ENCODE assay signal across 8 mouse cellular contexts in the genomic region with DNA sequence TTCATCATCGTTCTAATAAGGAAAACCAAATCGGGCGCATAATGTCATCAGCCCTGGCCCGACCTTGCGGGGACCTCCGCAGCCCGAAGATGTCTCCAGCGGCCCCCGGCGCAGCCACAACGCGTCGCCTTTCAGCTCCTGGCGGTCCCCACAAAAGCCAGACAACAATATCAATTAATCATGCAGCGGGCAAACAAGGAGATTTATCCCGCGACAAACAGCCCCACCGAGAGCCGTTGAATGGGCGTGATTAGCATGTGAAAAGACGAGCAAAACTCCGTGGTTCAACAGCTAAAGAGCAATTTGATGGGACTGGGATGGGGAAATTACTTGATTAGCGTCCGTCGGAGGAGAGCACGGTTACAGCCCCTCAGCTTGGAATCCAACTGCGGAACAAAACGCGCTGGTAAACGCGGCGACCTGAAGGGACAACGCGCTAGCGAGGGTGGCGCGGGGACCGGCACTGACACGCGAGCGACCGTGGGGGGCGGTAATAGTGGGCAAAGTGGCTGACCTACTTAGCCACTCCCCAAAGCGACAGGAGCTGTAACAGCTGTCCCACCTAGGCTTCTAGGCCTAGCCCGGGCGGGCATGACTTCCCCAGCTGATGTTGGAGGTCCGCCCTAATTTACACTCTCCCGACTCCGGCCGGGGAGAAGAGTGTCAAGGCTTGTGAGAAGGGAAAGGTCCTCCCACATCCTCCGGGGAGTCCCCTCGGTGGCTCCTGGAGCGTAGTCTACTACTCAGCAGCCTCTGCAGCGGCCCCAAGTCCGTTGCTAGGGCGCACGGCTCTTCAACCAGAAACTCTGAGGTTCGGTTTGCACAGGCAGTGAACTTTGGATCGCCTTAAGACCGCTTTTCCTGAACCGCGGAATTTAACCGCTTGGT. TPM values are rescaled to one million over a fixed set of nuclear protein-coding genes. Genes with fewer than 3 reads are reported as not detected.
DNase-seq lines count a peak whose midpoint lies in the region; ATAC-seq and TF ChIP-seq lines count a peak whose summit lies in the region.

No protein-coding gene starts in this region.

- peak overlapping the region; percentile 44 for H3K9ac ChIP-seq in forebrain, embryonic 12.5 days
- H3K9ac ChIP-seq in liver, embryonic 15.5 days = no peak overlapping the region

- TF ChIP-seq CTCF in E14TG2a.4 (conservative IDR thresholded peaks at IDR 0.05; ENCODE audit: low read length) = no peak
- no peak for TF ChIP-seq CTCF in small intestine, adult 2 months (IDR thresholded peaks at IDR 0.05; ENCODE audit: extremely low read depth, insufficient read length, insufficient replicate concordance, low read depth, low read length)

- no peaks in the 10 kb centered on the region for H3K9me3 ChIP-seq in E14TG2a.4 (ENCODE audit: low read length)
- no peaks in the 10 kb centered on the region for H3K9me3 ChIP-seq in forebrain, embryonic 12.5 days
- H3K9me3 ChIP-seq in liver, embryonic 15.5 days (replicated peaks) = no peaks in the 10 kb centered on the region

- peak overlapping the region; percentile 78 for H3K4me3 ChIP-seq in E14TG2a.4 (replicated peaks; ENCODE audit: low read length)
- peak overlapping the region; percentile 31 for H3K4me3 ChIP-seq in forebrain, embryonic 12.5 days (replicated peaks)
- H3K4me3 ChIP-seq in liver, embryonic 15.5 days (replicated peaks) = 0 out of 2 replicates have a peak overlapping the region, but pooled peaks have one; percentile 5
- H3K4me3 ChIP-seq in small intestine, adult 2 months (ENCODE audit: low read depth, low read length) = peak overlapping the region; percentile 6

- peak; percentile 18 for DNase-seq in adrenal gland, postnatal 10 days
- DNase-seq in adrenal gland, postnatal 4 days (ENCODE audit: low spot score in 2 of 2) = no peak
- peak; percentile 18 for DNase-seq in induced T-regulatory cell, adult 2 months (ENCODE audit: low read depth)

- peaks cover 74% of the 10 kb centered on the region for H3K27me3 ChIP-seq in E14TG2a.4 (ENCODE audit: insufficient read depth, low read length)
- H3K27me3 ChIP-seq in forebrain, embryonic 12.5 days = peaks cover 80% of the 10 kb centered on the region
- H3K27me3 ChIP-seq in liver, embryonic 15.5 days = peaks cover 92% of the 10 kb centered on the region
- peaks cover 75% of the 10 kb centered on the region for H3K27me3 ChIP-seq in small intestine, adult 2 months (ENCODE audit: control insufficient read depth, insufficient read depth, low read length)

- peaks cover 66% of the 10 kb centered on the region for H3K4me1 ChIP-seq in E14TG2a.4 (replicated peaks; ENCODE audit: low read depth, low read length)
- peaks cover 54% of the 10 kb centered on the region for H3K4me1 ChIP-seq in forebrain, embryonic 12.5 days
- H3K4me1 ChIP-seq in liver, embryonic 15.5 days (replicated peaks) = no peaks in the 10 kb centered on the region
- no peaks in the 10 kb centered on the region for H3K4me1 ChIP-seq in small intestine, adult 2 months (ENCODE audit: control insufficient read depth, insufficient read depth, insufficient read length, low read length)

- ATAC-seq in forebrain, embryonic 12.5 days (ENCODE audit: low FRiP score) = peak; percentile 76
- ATAC-seq in liver, embryonic 15.5 days (ENCODE audit: insufficient read depth) = no peak
- no peak for ATAC-seq in monocyte, adult 5-6 weeks (replicated peaks; ENCODE audit: insufficient number of reproducible peaks, low FRiP score, low TSS enrichment, poor library complexity, severe bottlenecking)

- under 1% methylated on average over 63 of the region's 63 CpGs for WGBS in forebrain, embryonic 12.5 days
- WGBS in liver, embryonic 15.5 days (ENCODE audit: insufficient replicate concordance) = 1% methylated on average over 63 of the region's 63 CpGs
- WGBS in small intestine, adult 2 months = 3% methylated on average over 63 of the region's 63 CpGs

- peak overlapping the region; percentile 85 for H3K27ac ChIP-seq in forebrain, embryonic 12.5 days
- H3K27ac ChIP-seq in liver, embryonic 15.5 days (replicated peaks) = no peak overlapping the region
- no peak overlapping the region for H3K27ac ChIP-seq in small intestine, adult 2 months (ENCODE audit: insufficient read depth, low read depth, low read length)

- TF ChIP-seq POLR2A in small intestine, adult 2 months (IDR thresholded peaks at IDR 0.05; ENCODE audit: low read depth, low read length) = no peak

- no peaks in the 10 kb centered on the region for H3K36me3 ChIP-seq in E14TG2a.4 (ENCODE audit: insufficient read depth, low read length)
- no peaks in the 10 kb centered on the region for H3K36me3 ChIP-seq in forebrain, embryonic 12.5 days (replicated peaks)
- H3K36me3 ChIP-seq in liver, embryonic 15.5 days (replicated peaks) = no peaks in the 10 kb centered on the region
- no peaks in the 10 kb centered on the region for H3K36me3 ChIP-seq in small intestine, adult 2 months (ENCODE audit: control insufficient read depth, insufficient read depth, low read length)

- H3K4me2 ChIP-seq in forebrain, embryonic 12.5 days = peak overlapping the region; percentile 54
- H3K4me2 ChIP-seq in liver, embryonic 15.5 days = no peak overlapping the region; the same call in 1 of the 2 replicates

RNA-seq across cellular contexts. Expression of a gene that starts 21.1 kb away (rescaled TPM):
- total RNA-seq in adrenal gland, postnatal 10 days (2021) = 10 to 100 TPM; 37.6 to 43.8 TPM
- 10 to 100 TPM; 46.1 to 48.0 TPM for total RNA-seq in adrenal gland, postnatal 4 days (2021)
- 29.2 and 31.5 TPM in 2 replicates for polyA plus RNA-seq in forebrain, embryonic 12.5 days (2016; fragmentation: Nextera tagmentation; extraction: Ambion mirVana)
- polyA plus RNA-seq in liver, embryonic 15.5 days (2015; fragmentation: Nextera tagmentation; extraction: Ambion mirVana) = 11.5 and 11.9 TPM in 2 replicates
- polyA plus RNA-seq in small intestine, adult 2 months (2012; rRNA removed) = 0.46 and 0.76 TPM in 2 replicates
- total RNA-seq in monocyte, adult 5-6 weeks (2017) = 28.7 to 31.7 TPM (median 30.8 TPM) in 3 replicates

Comparison
In these comparisons a context has a peak if more than half of its experiments do, and no peak if none do; other contexts are left out.
1. DNase-seq: peak in adrenal gland, postnatal 10 days (single experiment) and induced T-regulatory cell, adult 2 months (single experiment); none in adrenal gland, postnatal 4 days (0 of 2).
2. H3K4me3 ChIP-seq: peak in every context shown above with its lines; median percentile 78 in E14TG2a.4; 31 in forebrain, embryonic 12.5 days; 6 in small intestine, adult 2 months; 5 in liver, embryonic 15.5 days.